Mouse (Mus musculus) embryo, embryonic 9.5 days (tissue): ENCODE results near the gene Fcho2.

Experiments used
- DNase-seq: peaks from one replicate; pipeline ENCODE4 v3.0.0-alpha.2; 2017; ENCODE audit errors: extremely low spot score

Gene Fcho2

GRCm38 (mm10) chr13:98710655-98711054, 104.6 kb downstream of the Fcho2 start:
- DNase-seq: no peak

- no peak for DNase-seq
Observed at GRCm38 (mm10) chr13:98710236-98710635, 105.0 kb downstream of the Fcho2 start.

GRCm38 (mm10) chr13:98705501-98705900, 109.7 kb downstream of the Fcho2 start:
- DNase-seq: no peak

- DNase-seq: no peak
Observed at GRCm38 (mm10) chr13:98703786-98704185, 111.5 kb downstream of the Fcho2 start.

GRCm38 (mm10) chr13:98702361-98702760, 112.9 kb downstream of the Fcho2 start:
- no peak for DNase-seq

GRCm38 (mm10) chr13:98701309-98701675, 114.0 kb downstream of the Fcho2 start:
- DNase-seq: no peak

- DNase-seq: no peak
Observed at GRCm38 (mm10) chr13:98700661-98701308, 114.5 kb downstream of the Fcho2 start.

GRCm38 (mm10) chr13:98699982-98700540, 115.2 kb downstream of the Fcho2 start:
- no peak for DNase-seq

GRCm38 (mm10) chr13:98699051-98699744, 116.1 kb downstream of the Fcho2 start:
- peak; percentile 24 for DNase-seq

- no peak for DNase-seq
Observed at GRCm38 (mm10) chr13:98696716-98697115, 118.5 kb downstream of the Fcho2 start.

- DNase-seq: no peak
Observed at GRCm38 (mm10) chr13:98695546-98695945, 119.7 kb downstream of the Fcho2 start.

- DNase-seq: peak; percentile 15
Observed at GRCm38 (mm10) chr13:98694773-98695314, 120.4 kb downstream of the Fcho2 start, which contains the start of gene Tmem171. Gene Tmem171 (minus strand): TSS chr13:98694834.

GRCm38 (mm10) chr13:98693316-98693715, 121.9 kb downstream of the Fcho2 start:
- DNase-seq: no peak

- no peak for DNase-seq
Observed at GRCm38 (mm10) chr13:98691956-98692515, 123.2 kb downstream of the Fcho2 start.

- DNase-seq: no peak
Observed at GRCm38 (mm10) chr13:98690886-98691285, 124.4 kb downstream of the Fcho2 start.

- DNase-seq: no peak
Observed at GRCm38 (mm10) chr13:98689605-98690290, 125.5 kb downstream of the Fcho2 start.

GRCm38 (mm10) chr13:98687931-98688330, 127.3 kb downstream of the Fcho2 start:
- DNase-seq: no peak

- no peak for DNase-seq
Observed at GRCm38 (mm10) chr13:98684144-98684900, 130.9 kb downstream of the Fcho2 start.

- DNase-seq: no peak
Observed at GRCm38 (mm10) chr13:98683412-98683811, 131.8 kb downstream of the Fcho2 start.

- no peak for DNase-seq
Observed at GRCm38 (mm10) chr13:98680470-98681060, 134.7 kb downstream of the Fcho2 start.

- no peak for DNase-seq
Observed at GRCm38 (mm10) chr13:98679631-98680041, 135.6 kb downstream of the Fcho2 start.
